Mouse (Mus musculus) thymus, adult 2 months (tissue): ENCODE measurements around the gene Gm12355. TPM values are rescaled to one million over a fixed set of nuclear protein-coding genes. Genes with fewer than 3 reads are reported as not detected.
A peak's percentile ranks its signal among the peaks of the same experiment; 100 is the strongest.
"Not testable (repeated sequence)": the region's sequence is repeated elsewhere in the genome, so short reads cannot be mapped to it uniquely, and the experiment has no call there.

Source experiments
- DNase-seq: peaks from one replicate; pipeline ENCODE4 v3.0.0; 2021
- H3K27ac ChIP-seq: fragments of 200-500 bp; 2 replicates; pipeline ENCODE4 v1.5.1; 2012; ENCODE audit warnings: low read length, control low read depth; ENCODE audit not compliant: control insufficient read depth, insufficient read depth
- H3K27me3 ChIP-seq: fragments of 200-500 bp; 2 replicates; pipeline ENCODE4 v1.6.1; 2012; ENCODE audit warnings: mild to moderate bottlenecking, low read length, moderate library complexity, mixed read lengths; ENCODE audit not compliant: control insufficient read depth, insufficient read depth
- H3K36me3 ChIP-seq: fragments of 200-500 bp; 2 replicates; pipeline ENCODE4 v1.6.1; 2012; ENCODE audit warnings: mild to moderate bottlenecking, low read length, moderate library complexity; ENCODE audit not compliant: control insufficient read depth, insufficient read depth
- H3K4me1 ChIP-seq: fragments of 200-500 bp; replicated peaks from 2 replicates; pipeline ENCODE4 v1.6.1; 2012; ENCODE audit warnings: low read length; ENCODE audit not compliant: control insufficient read depth, insufficient read depth
- H3K4me3 ChIP-seq: fragments of 200-500 bp; 2 replicates; pipeline ENCODE4 v1.5.1; 2012; ENCODE audit warnings: mild to moderate bottlenecking, low read length, control low read depth, moderate library complexity; ENCODE audit not compliant: control insufficient read depth, insufficient read depth
- CTCF ChIP-seq: fragments of 200-500 bp; IDR thresholded peaks from 2 replicates; pipeline ENCODE4 v1.5.1; 2012; ENCODE audit warnings: mild to moderate bottlenecking, control low read depth, low read length, moderate library complexity, borderline replicate concordance; ENCODE audit not compliant: control insufficient read depth, poor library complexity, insufficient read depth; ENCODE audit errors: extremely low read depth
- POLR2A ChIP-seq: fragments of 200-500 bp; IDR thresholded peaks from 2 replicates; pipeline ENCODE4 v1.6.1; 2012; ENCODE audit warnings: mild to moderate bottlenecking, low read length, control low read depth, moderate library complexity; ENCODE audit not compliant: control insufficient read depth, poor library complexity, insufficient read depth; ENCODE audit errors: extremely low read depth
- WGBS: fragments of 180-500 bp; shearing (Covaris S2); methylation state at CpG from one replicate; pipeline ENCODE4 v1.1.7; 2018; 5-methylcytosine and 5-hydroxymethylcytosine counted together
- polyA plus RNA-seq: library from polyadenylated mRNA; depleted of rRNA; stranded (reverse); fragments of >200 nt; gene quantifications from 2 replicates; pipeline ENCODE4 v1.2.3, GENCODE M21; 2012

The Gm12355 gene
- polyA plus RNA-seq, 1 experiment, result not detected

- 100% methylated on average over 1 of the region's 1 CpGs for WGBS
Measured at GRCm38 (mm10) chr11:98637501-98637900, 12.0 kb upstream of the Gm12355 start.

GRCm38 (mm10) chr11:98635312-98635970, 10.0 kb upstream of the Gm12355 start:
- peak; percentile 49 for DNase-seq

More at GRCm38 (mm10) chr11:98637501-98637900, 12.0 kb upstream of the Gm12355 start:
- no peak overlapping the region for H3K4me3 ChIP-seq
- TF ChIP-seq CTCF, result no peak
- TF ChIP-seq POLR2A, result no peak
- no peaks in the 10 kb centered on the region for H3K36me3 ChIP-seq
- no peak overlapping the region for H3K27ac ChIP-seq
- no peaks in the 10 kb centered on the region for H3K4me1 ChIP-seq
- DNase-seq, result no peak
- H3K27me3 ChIP-seq, result no peaks in the 10 kb centered on the region

GRCm38 (mm10) chr11:98630646-98631045, 5.2 kb upstream of the Gm12355 start:
- DNase-seq, result no peak
- WGBS, result 87% methylated on average over 5 of the region's 5 CpGs
- TF ChIP-seq POLR2A (no peak), CTCF (no peak)

More at GRCm38 (mm10) chr11:98635312-98635970, 10.0 kb upstream of the Gm12355 start:
- not testable (repeated sequence) for H3K4me3 ChIP-seq, H3K27ac ChIP-seq, H3K36me3 ChIP-seq, H3K27me3 ChIP-seq, H3K4me1 ChIP-seq
- 34% methylated on average over 10 of the region's 10 CpGs for WGBS

GRCm38 (mm10) chr11:98628706-98629105, 3.2 kb upstream of the Gm12355 start:
- no peak overlapping the region for H3K27ac ChIP-seq
- H3K4me3 ChIP-seq, result no peak overlapping the region
- DNase-seq, result no peak
- no peak for TF ChIP-seq CTCF
- TF ChIP-seq POLR2A, result no peak
- H3K36me3 ChIP-seq, result no peaks in the 10 kb centered on the region
- 98% methylated on average over 3 of the region's 3 CpGs for WGBS
- H3K27me3 ChIP-seq, result 0 out of 2 replicates have a peak, but pooled peaks cover 2% of the 10 kb centered on the region
- H3K4me1 ChIP-seq, result no peaks in the 10 kb centered on the region

More at GRCm38 (mm10) chr11:98630646-98631045, 5.2 kb upstream of the Gm12355 start:
- Histone ChIP-seq H3K27me3 (0 out of 2 replicates have a peak, but pooled peaks cover 2% of the 10 kb centered on the region), H3K36me3 (no peaks in the 10 kb centered on the region), H3K4me3 (no peak overlapping the region), H3K27ac (no peak overlapping the region), H3K4me1 (no peaks in the 10 kb centered on the region)

- H3K4me3 ChIP-seq, H3K4me1 ChIP-seq, H3K36me3 ChIP-seq, H3K27ac ChIP-seq, DNase-seq, H3K27me3 ChIP-seq: not testable (repeated sequence)
- WGBS, result 92% methylated on average over 2 of the region's 2 CpGs
Measured at GRCm38 (mm10) chr11:98624381-98624780, 1.1 kb downstream of the Gm12355 start.

GRCm38 (mm10) chr11:98623981-98624380, 1.5 kb downstream of the Gm12355 start:
- H3K4me3 ChIP-seq, H3K27ac ChIP-seq, H3K4me1 ChIP-seq, H3K36me3 ChIP-seq, H3K27me3 ChIP-seq, DNase-seq: not testable (repeated sequence)
- WGBS, result 95% methylated on average over 6 of the region's 6 CpGs

GRCm38 (mm10) chr11:98620791-98621190, 4.7 kb downstream of the Gm12355 start:
- 94% methylated on average over 13 of the region's 13 CpGs for WGBS

More at GRCm38 (mm10) chr11:98620791-98621190, 4.7 kb downstream of the Gm12355 start:
- TF ChIP-seq CTCF (no peak), POLR2A (no peak)
- H3K36me3 ChIP-seq, result no peaks in the 10 kb centered on the region
- no peaks in the 10 kb centered on the region for H3K4me1 ChIP-seq
- no peak overlapping the region for H3K27ac ChIP-seq
- no peak for DNase-seq
- no peak overlapping the region for H3K4me3 ChIP-seq
- no peaks in the 10 kb centered on the region for H3K27me3 ChIP-seq
